Mouse (Mus musculus): ENCODE data around the gene Krt7. TPM values are rescaled to one million over a fixed set of nuclear protein-coding genes. Genes with fewer than 3 reads are reported as not detected.
A peak's percentile ranks its signal among the peaks of the same experiment; 100 is the strongest.

Gene Krt7
- total RNA-seq, 2 experiments from 2014 or later, result 0.45 TPM; not detected in 1

DNA sequence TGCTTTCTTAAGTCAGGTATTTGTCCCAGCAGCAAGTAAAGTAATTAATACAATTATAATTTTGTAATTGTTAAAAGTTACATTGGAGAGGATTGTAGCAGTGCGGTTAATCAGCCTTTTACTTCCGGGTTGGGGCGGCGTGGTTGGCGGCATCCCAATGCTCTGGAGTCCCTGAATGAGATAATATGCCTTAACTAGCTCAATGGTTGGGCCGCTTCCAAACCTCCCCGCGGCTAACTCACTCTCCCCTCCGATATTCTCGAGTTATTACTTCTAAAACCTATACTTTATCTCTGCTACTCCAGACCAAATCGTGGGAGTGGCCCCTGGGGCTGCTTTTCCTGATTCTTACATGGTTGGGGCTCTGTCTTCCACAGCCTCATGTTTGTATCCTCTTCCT lies 35.7 kb downstream of the Krt7 start:
- DNase-seq, result peak; percentile 60

- DNase-seq, result no peak
Observed at GRCm38 (mm10) chr15:101447444-101447843, 36.6 kb downstream of the Krt7 start, which contains the start of gene Krt88. TSS of gene Krt88 (plus strand) at chr15:101447744.

DNA sequence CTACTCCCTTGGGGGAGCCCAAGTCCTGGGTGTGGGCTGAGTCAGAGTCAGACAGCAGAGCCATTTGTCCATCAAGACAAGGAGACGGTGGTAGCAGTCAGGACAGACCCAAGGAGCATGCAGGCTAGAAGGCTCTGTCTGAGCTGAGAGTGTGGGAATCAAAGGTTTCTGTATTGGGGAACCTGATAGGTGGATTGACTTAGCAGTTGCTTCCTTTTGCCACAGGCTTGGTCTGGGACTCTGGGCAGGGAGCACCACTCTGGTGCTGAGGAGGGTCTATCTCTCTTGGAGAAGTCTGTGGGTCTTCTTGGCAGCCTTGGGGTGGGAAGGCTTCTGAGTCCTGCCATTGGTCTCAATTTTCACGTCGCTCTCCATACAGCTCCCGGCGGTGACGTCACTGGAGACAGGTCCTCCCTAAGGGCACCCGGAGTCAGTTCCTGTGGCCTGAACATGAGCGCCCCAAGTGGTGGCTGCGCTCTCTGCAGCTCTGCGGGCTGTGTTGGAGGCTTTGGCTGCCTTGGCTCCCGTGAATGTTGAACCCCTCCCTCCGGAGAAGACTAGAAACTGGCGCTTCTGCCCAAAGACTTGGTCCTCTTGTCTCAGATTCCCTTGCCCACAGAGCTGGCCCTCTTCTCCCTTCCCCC lies 42.4 kb downstream of the Krt7 start:
- DNase-seq, result peak; percentile 84

DNA sequence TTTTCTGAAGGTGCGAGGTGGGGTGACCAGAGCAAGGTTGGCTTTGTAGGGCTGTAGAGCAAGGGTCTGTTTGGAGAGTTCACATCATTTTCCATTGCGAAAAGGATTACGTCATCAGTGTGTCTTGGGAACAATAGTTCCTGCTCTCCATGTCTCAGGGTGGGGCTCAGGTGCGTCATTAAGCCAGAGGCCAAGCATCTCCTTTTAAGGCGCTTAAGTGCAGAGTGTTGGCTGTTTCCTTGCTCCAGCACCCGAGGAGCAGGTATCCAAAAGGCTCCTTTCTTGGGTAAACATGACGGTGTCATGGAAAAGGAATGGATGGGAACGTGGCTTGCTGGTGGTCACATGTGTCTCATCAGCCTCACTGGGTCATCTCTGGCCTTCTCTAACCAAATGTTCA lies 43.9 kb downstream of the Krt7 start:
- DNase-seq, result no peak

DNA sequence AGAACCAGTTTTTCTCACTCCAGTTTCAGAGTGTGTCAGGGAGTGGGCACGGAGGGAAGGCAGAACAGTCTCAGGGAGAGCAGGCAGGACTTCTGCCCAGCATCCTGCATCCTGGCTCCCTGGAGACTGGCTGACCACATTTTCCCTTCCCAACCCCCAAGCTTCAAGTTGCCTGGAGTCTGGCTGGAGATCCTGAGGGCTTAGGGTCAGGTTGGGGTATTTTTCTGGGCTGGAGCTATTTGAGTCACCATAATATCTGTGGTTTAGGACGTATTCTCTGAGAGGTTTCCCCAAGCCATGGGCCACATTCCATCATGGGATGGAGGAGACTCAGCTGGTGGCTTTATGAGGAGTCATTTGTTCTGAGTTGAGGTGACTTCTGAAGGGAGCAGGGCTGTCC lies 44.4 kb downstream of the Krt7 start:
- no peak for DNase-seq

DNA sequence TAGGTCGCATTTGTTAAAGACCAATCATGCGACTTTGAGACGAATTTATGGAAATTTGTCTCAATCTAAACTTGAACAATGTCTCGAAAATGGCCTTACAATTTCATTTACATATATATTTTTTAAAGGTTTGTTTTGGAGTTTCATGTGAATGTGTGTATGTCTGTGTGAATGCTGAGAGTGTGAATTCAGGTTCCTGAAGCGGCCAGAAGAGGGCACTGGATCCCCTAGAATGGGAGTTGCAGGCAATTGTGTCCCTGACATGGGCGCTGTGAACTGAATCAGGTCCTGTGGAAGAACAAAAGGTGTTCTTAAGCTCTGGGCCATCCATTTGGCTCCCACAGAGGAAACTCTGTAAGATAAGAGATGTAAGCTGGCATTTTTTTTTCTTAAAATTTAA lies 45.0 kb downstream of the Krt7 start:
- DNase-seq, result no peak

DNA sequence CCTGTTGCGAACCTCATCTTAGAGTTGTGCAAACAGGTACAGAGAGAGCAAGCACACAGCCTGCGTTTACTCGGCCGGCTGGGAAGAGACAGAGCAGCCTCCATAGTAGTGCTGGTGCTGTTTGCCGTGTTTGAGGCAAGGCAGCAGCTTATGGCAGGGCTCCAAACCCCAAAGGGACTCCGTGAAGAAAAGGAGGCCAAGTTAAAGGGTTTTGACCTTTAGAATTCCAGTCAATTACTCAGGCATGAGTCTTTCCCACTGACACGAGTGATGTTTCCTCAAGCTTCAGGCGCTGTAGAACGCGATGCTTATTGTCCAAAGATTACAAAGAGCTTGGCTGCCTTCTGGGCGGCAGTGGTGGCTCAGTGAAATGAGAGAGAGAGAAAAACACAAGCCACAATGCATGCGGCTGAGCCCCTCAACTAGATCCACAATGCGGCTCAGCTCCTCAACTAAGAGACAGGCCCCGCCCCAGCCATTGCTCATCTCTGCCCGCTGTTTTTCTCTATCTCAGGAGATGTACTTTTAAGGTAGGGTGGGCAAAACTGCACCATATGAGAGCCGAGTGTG lies 47.6 kb downstream of the Krt7 start:
- no peak for DNase-seq

DNA sequence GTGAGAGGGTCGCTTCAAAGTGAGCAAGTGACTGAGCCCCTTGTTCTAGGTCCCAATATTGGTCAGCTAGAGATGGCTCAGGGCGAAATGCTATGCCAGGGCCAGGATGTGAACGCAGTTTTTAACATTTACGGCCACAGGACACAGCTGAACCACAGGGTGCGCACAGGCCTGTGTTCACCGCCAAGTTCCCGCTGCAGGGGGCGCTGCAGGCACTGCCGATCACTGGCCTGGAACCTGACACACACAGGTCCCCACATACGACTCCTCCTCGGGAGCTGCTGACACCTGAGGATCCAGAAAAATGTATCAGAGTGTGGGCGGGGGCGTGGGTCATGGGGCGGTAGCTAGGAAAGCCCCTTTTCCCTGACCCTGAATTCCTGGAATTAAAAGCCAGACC lies 48.4 kb downstream of the Krt7 start:
- peak; percentile 21 for DNase-seq

DNA sequence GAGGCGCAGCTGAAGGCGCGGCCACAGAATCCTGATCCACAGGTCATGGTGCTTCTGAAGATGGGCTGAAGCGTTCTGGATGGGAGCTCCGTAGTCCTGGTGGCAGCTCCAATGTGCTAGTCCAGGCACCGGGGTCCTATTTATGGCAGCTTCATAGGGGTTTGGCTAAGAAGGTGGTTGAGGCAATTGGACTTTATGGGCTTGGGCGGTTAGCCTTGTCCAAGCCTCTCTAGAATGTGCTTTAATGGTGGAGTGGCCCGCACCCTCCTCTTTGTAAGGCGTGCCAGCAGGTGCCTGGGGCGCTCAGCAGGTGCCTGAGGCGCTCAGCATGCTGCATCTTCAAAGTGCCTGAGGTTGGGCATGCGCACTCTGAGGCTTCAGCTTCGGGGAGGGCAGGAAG lies 52.8 kb downstream of the Krt7 start, which contains the start of gene Krt81:
TSS of gene Krt81 (minus strand) at position 101 of the 400 bp plus-strand sequence.
- DNase-seq, result no peak

- no peak for DNase-seq
Observed at GRCm38 (mm10) chr15:101469093-101469492, 58.2 kb downstream of the Krt7 start.

DNA sequence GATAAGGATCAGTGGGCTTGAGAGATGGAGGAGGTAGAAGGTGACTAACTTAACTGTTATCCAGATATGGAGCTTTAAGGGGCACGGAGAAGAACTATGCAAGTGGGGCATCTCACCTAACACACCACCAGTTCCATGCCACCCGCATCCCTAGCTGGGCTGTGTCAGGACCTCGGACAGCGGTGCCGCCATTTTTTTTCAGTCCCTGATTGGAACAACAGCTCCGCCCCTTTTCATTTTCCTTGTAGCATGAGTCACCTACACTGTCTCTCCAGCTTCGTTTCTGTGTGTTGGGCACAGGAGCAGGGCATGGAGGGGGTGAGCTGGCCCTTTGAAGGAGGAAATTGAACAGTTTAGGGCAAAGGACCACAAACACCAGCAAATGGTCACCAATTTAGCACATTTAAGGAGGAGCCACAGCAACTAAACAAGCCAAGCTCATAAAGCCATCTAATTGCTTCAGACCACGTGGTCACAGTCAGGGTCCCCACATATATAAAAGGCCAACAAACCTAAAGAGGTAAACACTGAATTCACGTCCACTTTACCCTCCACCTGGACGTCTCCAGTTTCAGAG lies 62.2 kb downstream of the Krt7 start, which contains the start of gene Krt86:
TSS of gene Krt86 (plus strand) at position 527 of the 577 bp plus-strand sequence.
- DNase-seq, result peak; percentile 32

- peak; percentile 60 for DNase-seq
Observed at GRCm38 (mm10) chr15:101479007-101479665, 68.3 kb downstream of the Krt7 start.

DNA sequence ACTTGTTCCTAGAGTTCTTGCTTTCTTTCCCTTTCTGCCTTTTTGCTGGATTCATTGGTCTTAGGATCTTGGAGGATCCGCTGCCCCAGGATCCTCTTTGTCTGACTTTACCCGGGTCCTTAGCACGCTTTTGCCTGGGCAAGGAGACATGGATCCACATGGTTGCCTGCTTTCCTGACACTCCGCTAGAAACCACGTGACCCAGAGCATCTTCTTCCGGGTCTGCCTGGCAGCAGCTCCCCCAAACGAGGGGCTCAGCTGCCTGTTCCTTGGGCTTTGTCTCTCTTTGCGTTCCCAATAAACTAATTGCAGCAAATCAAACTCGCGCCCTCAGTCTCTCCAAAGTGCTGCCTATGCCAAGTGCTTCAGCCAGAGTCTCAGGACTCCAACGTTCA lies 68.8 kb downstream of the Krt7 start:
- DNase-seq, result no peak

Small RNA genes within 50 kb of the gene (microRNA-seq; reads per million reads assigned to microRNA genes)
- gene Mir1941, result 1.3 to 4.1 reads per million in 2 experiments

Other genes starting within 250 kb of the Krt7 start
- 10 to 100 TPM; 21.7 to 22.4 TPM for gene Acvr1b, start 237.0 kb upstream of the Krt7 start, total RNA-seq (2021)
- 10 to 100 TPM in 1 of 2 experiments, 1 to 10 TPM in 1; 9.0 to 11.5 TPM for gene Grasp, start 186.9 kb upstream of the Krt7 start, total RNA-seq (2021)
- gene Nr4a1, start 156.8 kb upstream of the Krt7 start, total RNA-seq (2021), result 10 to 100 TPM; 22.5 to 23.1 TPM
- 10 to 100 TPM; 24.4 to 27.2 TPM for gene Atg101, start 126.8 kb upstream of the Krt7 start, total RNA-seq (2021)
- under 1 TPM; 0.54 to 0.77 TPM for gene 6030408B16Rik, start 117.8 kb upstream of the Krt7 start, total RNA-seq (2021)
- 1 to 10 TPM in 1 of 2 experiments, under 1 TPM in 1; 0.66 to 1.4 TPM for gene Krt80, start 40.9 kb upstream of the Krt7 start, total RNA-seq (2021)
- under 1 TPM; 0.11 to 0.12 TPM for gene Krt87, start 27.8 kb downstream of the Krt7 start, total RNA-seq (2021)
- gene Krt88, start 36.7 kb downstream of the Krt7 start, total RNA-seq (2021), result not detected
- not detected for gene Krt81, start 52.7 kb downstream of the Krt7 start, total RNA-seq (2021)
- not detected for gene Krt86, start 62.4 kb downstream of the Krt7 start, total RNA-seq (2021)
- under 1 TPM in 1 of 2 experiments, not detected in 1; 0.40 TPM for gene Krt83, start 80.5 kb downstream of the Krt7 start, total RNA-seq (2021)
- gene Gm49425, start 106.2 kb downstream of the Krt7 start, total RNA-seq (2021), result not detected
- gene Krt84, start 121.8 kb downstream of the Krt7 start, total RNA-seq (2021), result not detected
- not detected for gene Krt82, start 139.6 kb downstream of the Krt7 start, total RNA-seq (2021)
- not detected for gene Krt90, start 151.9 kb downstream of the Krt7 start, total RNA-seq (2021)
- gene Krt75, start 162.9 kb downstream of the Krt7 start, total RNA-seq (2021), result not detected
- not detected for gene Gm5414, start 217.1 kb downstream of the Krt7 start, total RNA-seq (2021)
- not detected for gene Gm5478, start 236.3 kb downstream of the Krt7 start, total RNA-seq (2021)

All from gastrocnemius, postnatal 10 days (tissue).